Mouse (Mus musculus) monocyte, adult 2 months (primary cell): ENCODE measurements around the gene Defa37.
"Not testable (repeated sequence)": the region's sequence is repeated elsewhere in the genome, so short reads cannot be mapped to it uniquely, and the experiment has no call there.

Experiments
- DNase-seq, 2 experiments: peaks; one replicate each; pipeline ENCODE4 v3.0.0; 2022; ENCODE audit warnings: low spot score in 2 of 2, low read depth in 1 of 2

Defa37 gene

GRCm38 (mm10) chr8:21565086-21565485 is at the start of gene Defa37:
Gene Defa37, plus strand, starts transcription at chr8:21565386.
- DNase-seq, result not testable (repeated sequence)

- DNase-seq, result not testable (repeated sequence)
Measured at GRCm38 (mm10) chr8:21528732-21529131, 36.5 kb upstream of the Defa37 start, which contains the start of gene Defa32. Gene Defa32, plus strand, starts transcription at chr8:21529032.

GRCm38 (mm10) chr8:21582706-21583105 is 17.5 kb downstream of the Defa37 start, which contains the start of gene Defa28:
Gene Defa28, plus strand, starts transcription at chr8:21583006.
- DNase-seq, result not testable (repeated sequence)

DNA sequence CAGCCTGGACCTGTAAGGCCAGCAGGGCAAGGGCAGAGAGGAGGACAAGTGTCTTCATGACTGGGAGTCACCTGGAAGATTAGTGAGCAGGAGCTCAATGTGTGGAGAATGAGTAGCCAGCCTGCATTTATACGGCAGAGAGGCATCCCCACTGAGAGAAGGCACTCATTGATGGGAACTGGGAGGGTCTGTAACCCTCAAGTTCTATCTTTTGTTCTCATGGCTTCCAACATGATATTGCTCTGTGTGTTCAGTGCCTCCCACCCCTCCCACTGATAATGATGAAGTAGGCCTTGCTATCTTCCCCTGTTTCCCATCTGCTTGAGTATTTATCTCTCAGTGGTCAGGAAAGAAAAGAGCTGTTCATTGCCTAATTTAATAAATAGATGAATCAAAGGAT is 29.2 kb downstream of the Defa37 start, which contains the start of gene Gm7861:
Gm7861 (minus strand) TSS at position 101 of the 400 bp plus-strand sequence.
- not testable (repeated sequence) for DNase-seq
